Mouse (Mus musculus) neural tube, embryonic 12.5 days (tissue): ENCODE measurements around the gene Prkn. TPM values are rescaled to one million over a fixed set of nuclear protein-coding genes. Genes with fewer than 3 reads are reported as not detected.
"Not testable (repeated sequence)": the region's sequence is repeated elsewhere in the genome, so short reads cannot be mapped to it uniquely, and the experiment has no call there.

ENCODE experiments used
- ATAC-seq: fragments of 200-750 bp; cut with Nextera tagmentation; 2 replicates; pipeline ENCODE4 v1.8.0; 2017; ENCODE audit warnings: low read depth, mild to moderate bottlenecking, moderate TSS enrichment, moderate library complexity; ENCODE audit not compliant: low FRiP score
- H3K27ac ChIP-seq: fragments of 300-500 bp; sonication (generic); 2 replicates; pipeline ENCODE4 v1.5.1; 2016
- H3K27me3 ChIP-seq: fragments of 300-500 bp; sonication (generic); replicated peaks from 2 replicates; pipeline ENCODE4 v1.6.1; 2016; ENCODE audit warnings: mild to moderate bottlenecking
- H3K36me3 ChIP-seq: fragments of 300-500 bp; sonication (generic); 2 replicates; pipeline ENCODE4 v1.6.1; 2016; ENCODE audit warnings: mild to moderate bottlenecking
- H3K4me1 ChIP-seq: fragments of 300-500 bp; sonication (generic); 2 replicates; pipeline ENCODE4 v1.6.1; 2016
- H3K4me2 ChIP-seq: fragments of 300-500 bp; sonication (generic); replicated peaks from 2 replicates; pipeline ENCODE4 v1.6.1; 2016; ENCODE audit warnings: mild to moderate bottlenecking
- H3K4me3 ChIP-seq: fragments of 300-500 bp; sonication (generic); 2 replicates; pipeline ENCODE4 v1.5.1; 2016
- H3K9ac ChIP-seq: fragments of 300-500 bp; sonication (generic); 2 replicates; pipeline ENCODE4 v1.6.1; 2016; ENCODE audit warnings: mild to moderate bottlenecking
- H3K9me3 ChIP-seq: fragments of 300-500 bp; sonication (generic); 2 replicates; pipeline ENCODE4 v1.6.1; 2016; ENCODE audit warnings: mild to moderate bottlenecking
- WGBS: fragments of 180-500 bp; shearing (Covaris S2); methylation state at CpG from one replicate; pipeline ENCODE4 v1.1.7; 2016; 5-methylcytosine and 5-hydroxymethylcytosine counted together
- polyA plus RNA-seq: library from polyadenylated mRNA; unstranded; fragments of >200 nt; fragmentation: Nextera tagmentation; extraction: Ambion mirVana; gene quantifications from 2 replicates; pipeline ENCODE4 v1.2.1, GENCODE M21; 2016

Gene Prkn
- polyA plus RNA-seq, 1 experiment from 2014 or later, result 2.0 TPM

DNA sequence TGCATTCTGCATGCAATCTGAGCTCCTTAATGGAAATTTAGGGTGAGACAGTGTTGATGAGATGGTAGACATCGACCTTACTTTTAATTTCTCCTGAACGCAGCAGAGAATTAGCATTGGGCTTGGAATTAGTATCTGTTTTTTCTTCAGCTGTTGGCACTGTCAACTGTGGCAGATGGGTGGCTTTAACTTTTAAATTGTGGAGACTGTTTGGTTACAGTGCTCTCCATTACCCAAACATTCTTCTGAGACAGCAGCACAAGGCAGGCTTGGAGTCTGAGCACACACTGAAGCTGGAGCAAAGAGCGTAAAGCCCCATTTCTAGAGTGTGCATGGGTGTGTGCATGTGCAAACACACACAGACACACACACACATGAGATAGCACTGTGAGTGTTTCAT, 322.6 kb downstream of the Prkn start:
- Histone ChIP-seq H3K9ac (no peak overlapping the region), H3K4me3 (no peak overlapping the region), H3K4me1 (no peaks in the 10 kb centered on the region), H3K27ac (no peak overlapping the region), H3K36me3 (no peaks in the 10 kb centered on the region), H3K4me2 (no peak overlapping the region), H3K9me3 (no peaks in the 10 kb centered on the region), H3K27me3 (no peaks in the 10 kb centered on the region)
- 86% methylated on average over 3 of the region's 3 CpGs for WGBS
- no peak for ATAC-seq

- H3K4me3 ChIP-seq, result no peak overlapping the region
- no peak overlapping the region for H3K9ac ChIP-seq
- H3K36me3 ChIP-seq, result no peaks in the 10 kb centered on the region
- H3K4me1 ChIP-seq, result no peaks in the 10 kb centered on the region
- no peak for ATAC-seq
- H3K9me3 ChIP-seq, result no peaks in the 10 kb centered on the region
- H3K27me3 ChIP-seq, result no peaks in the 10 kb centered on the region
- no peak overlapping the region for H3K27ac ChIP-seq
- H3K4me2 ChIP-seq, result no peak overlapping the region
Observed at GRCm38 (mm10) chr17:11187356-11187755, 347.2 kb downstream of the Prkn start.

GRCm38 (mm10) chr17:11188494-11188893, 348.3 kb downstream of the Prkn start:
- no peak overlapping the region for H3K27ac ChIP-seq
- H3K36me3 ChIP-seq, result no peaks in the 10 kb centered on the region
- WGBS, result 88% methylated on average over 4 of the region's 4 CpGs

DNA sequence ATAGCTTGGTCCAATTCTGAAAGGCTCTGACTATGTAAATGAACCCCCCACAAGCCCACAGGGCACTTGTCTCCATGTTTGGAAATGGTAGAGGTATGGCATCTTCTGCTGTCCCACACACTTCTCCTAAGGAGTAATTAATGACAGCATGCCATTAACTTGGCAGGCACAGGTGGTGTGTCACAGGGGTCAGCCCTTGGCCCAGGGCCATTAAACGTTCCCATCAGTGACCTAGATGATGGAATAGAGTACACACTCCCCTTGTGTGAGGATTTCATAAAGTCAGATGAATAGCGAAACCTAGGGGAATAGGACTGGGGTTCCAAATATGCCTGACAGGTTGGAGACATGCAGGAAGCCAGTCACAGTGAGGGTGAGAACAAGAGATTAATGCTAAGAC, 350.1 kb downstream of the Prkn start:
- Histone ChIP-seq H3K36me3 (no peaks in the 10 kb centered on the region), H3K9ac (no peak overlapping the region), H3K4me2 (no peak overlapping the region)

More at GRCm38 (mm10) chr17:11188494-11188893, 348.3 kb downstream of the Prkn start:
- no peaks in the 10 kb centered on the region for H3K9me3 ChIP-seq
- H3K9ac ChIP-seq, result no peak overlapping the region
- no peaks in the 10 kb centered on the region for H3K27me3 ChIP-seq
- no peak for ATAC-seq
- no peak overlapping the region for H3K4me3 ChIP-seq
- no peaks in the 10 kb centered on the region for H3K4me1 ChIP-seq
- H3K4me2 ChIP-seq, result no peak overlapping the region

GRCm38 (mm10) chr17:11198134-11198533, 357.9 kb downstream of the Prkn start:
- H3K9me3 ChIP-seq, result no peaks in the 10 kb centered on the region
- H3K4me2 ChIP-seq, result no peak overlapping the region
- H3K27me3 ChIP-seq, result no peaks in the 10 kb centered on the region
- 33% methylated on average over 2 of the region's 2 CpGs for WGBS
- H3K4me1 ChIP-seq, result no peaks in the 10 kb centered on the region
- H3K27ac ChIP-seq, result no peak overlapping the region
- ATAC-seq, result no peak
- H3K4me3 ChIP-seq, result no peak overlapping the region
- no peak overlapping the region for H3K9ac ChIP-seq
- H3K36me3 ChIP-seq, result no peaks in the 10 kb centered on the region

More for the DNA sequence above, 350.1 kb downstream of the Prkn start:
- ATAC-seq, result no peak
- WGBS, result 64% methylated on average over 2 of the region's 2 CpGs
- no peak overlapping the region for H3K27ac ChIP-seq
- no peaks in the 10 kb centered on the region for H3K9me3 ChIP-seq
- H3K27me3 ChIP-seq, result no peaks in the 10 kb centered on the region
- no peak overlapping the region for H3K4me3 ChIP-seq
- no peaks in the 10 kb centered on the region for H3K4me1 ChIP-seq

DNA sequence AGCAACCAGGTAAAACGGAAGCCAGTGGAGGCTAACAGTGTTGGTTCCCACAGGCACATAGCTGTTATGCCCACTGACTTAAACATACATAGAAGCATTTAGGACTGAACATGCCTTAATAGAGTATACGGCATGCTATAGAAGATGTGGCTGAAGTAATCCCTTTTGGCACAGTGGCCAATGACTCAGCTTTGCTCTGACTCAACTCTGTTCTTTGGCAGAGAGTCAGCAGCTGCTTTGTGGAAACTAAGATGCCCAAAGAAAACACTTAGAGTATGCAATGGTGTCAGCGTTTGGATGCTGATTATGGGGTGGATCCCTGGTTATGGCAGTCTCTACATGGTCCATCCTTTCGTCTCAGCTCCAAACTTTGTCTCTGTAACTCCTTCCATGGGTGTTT, 368.9 kb downstream of the Prkn start:
- WGBS, result 89% methylated on average over 4 of the region's 4 CpGs
- H3K9me3 ChIP-seq, H3K4me1 ChIP-seq, ATAC-seq, H3K27ac ChIP-seq, H3K27me3 ChIP-seq, H3K4me2 ChIP-seq, H3K4me3 ChIP-seq, H3K9ac ChIP-seq, H3K36me3 ChIP-seq: not testable (repeated sequence)

DNA sequence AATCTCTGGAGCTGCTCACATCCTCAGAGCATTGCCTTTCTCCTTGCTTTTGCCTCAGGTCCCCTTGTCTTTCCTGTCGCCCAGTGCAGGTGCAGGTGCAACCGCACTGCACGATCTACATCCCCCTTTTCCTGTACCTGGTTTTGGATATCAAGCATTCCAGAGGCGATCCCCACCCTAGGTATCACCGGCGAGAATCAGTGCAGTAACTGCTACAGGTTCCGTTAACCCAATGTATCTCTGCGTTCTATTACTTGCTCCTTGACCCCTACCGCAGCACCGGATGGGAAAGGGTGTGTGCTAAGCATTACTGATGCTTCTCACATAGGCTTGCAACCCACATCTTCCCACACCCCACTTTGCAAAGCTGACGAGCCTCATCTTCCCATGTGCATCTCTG, 370.8 kb downstream of the Prkn start:
- no peaks in the 10 kb centered on the region for H3K27me3 ChIP-seq
- H3K9ac ChIP-seq, result no peak overlapping the region
- no peaks in the 10 kb centered on the region for H3K36me3 ChIP-seq
- H3K4me3 ChIP-seq, result no peak overlapping the region
- H3K27ac ChIP-seq, result no peak overlapping the region
- H3K9me3 ChIP-seq, result no peaks in the 10 kb centered on the region
- H3K4me1 ChIP-seq, result no peaks in the 10 kb centered on the region
- H3K4me2 ChIP-seq, result no peak overlapping the region
- WGBS, result 89% methylated on average over 11 of the region's 11 CpGs
- no peak for ATAC-seq

GRCm38 (mm10) chr17:11211591-11211990, 371.4 kb downstream of the Prkn start:
- Histone ChIP-seq H3K27ac (no peak overlapping the region), H3K36me3 (no peaks in the 10 kb centered on the region), H3K4me2 (no peak overlapping the region), H3K9me3 (no peaks in the 10 kb centered on the region), H3K9ac (no peak overlapping the region), H3K4me3 (no peak overlapping the region), H3K27me3 (no peaks in the 10 kb centered on the region), H3K4me1 (no peaks in the 10 kb centered on the region)
- WGBS, result 69% methylated on average over 4 of the region's 4 CpGs
- no peak for ATAC-seq

DNA sequence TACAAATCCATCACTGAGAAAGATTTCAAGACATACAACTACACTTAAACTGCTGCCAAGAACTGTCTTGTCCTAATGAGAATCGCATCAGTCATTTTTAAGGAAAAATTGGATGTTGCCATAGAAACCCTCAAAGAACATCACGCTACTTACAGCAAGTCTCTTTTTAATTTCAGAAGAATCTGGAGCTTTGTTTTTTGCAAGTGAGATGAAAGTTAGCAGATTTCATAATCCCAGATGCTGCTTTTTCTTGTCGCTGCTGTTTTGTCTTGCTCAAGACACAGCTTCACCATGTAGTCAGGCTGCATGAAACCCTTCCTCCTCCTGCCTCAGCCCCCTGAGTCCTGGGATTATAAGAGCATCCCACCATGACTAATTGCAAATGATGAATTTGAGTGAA, 373.5 kb downstream of the Prkn start:
- no peak overlapping the region for H3K27ac ChIP-seq
- WGBS, result 95% methylated on average over 3 of the region's 3 CpGs
- no peak overlapping the region for H3K4me3 ChIP-seq
- H3K4me1 ChIP-seq, result no peaks in the 10 kb centered on the region
- no peak overlapping the region for H3K9ac ChIP-seq
- no peaks in the 10 kb centered on the region for H3K27me3 ChIP-seq
- no peak overlapping the region for H3K4me2 ChIP-seq
- no peaks in the 10 kb centered on the region for H3K36me3 ChIP-seq
- no peak for ATAC-seq
- H3K9me3 ChIP-seq, result no peaks in the 10 kb centered on the region

DNA sequence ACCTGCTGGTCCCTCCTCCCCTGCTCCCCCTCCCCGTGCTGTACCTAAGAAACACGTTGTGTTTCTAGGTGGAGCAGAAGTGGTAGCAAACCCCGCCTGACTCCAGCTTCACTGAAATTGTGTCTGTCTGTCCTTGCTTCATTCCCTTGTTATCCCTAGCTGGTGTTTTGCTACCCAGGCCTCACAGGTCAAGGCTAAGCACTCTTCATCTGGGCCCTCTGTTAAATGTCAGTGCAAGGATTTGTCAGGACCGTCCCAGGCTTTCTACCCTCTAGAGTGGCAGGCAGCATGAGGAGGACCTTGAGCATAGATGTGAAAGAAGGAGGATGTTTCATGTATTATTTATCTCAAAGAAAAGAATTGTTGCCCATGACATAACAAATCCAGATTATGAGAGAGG, 388.8 kb downstream of the Prkn start:
- H3K36me3 ChIP-seq, result no peaks in the 10 kb centered on the region
- no peaks in the 10 kb centered on the region for H3K27me3 ChIP-seq
- no peak for ATAC-seq
- H3K9me3 ChIP-seq, result no peaks in the 10 kb centered on the region
- H3K4me1 ChIP-seq, result peaks cover 7% of the 10 kb centered on the region; the same call in 1 of the 2 replicates
- H3K4me2 ChIP-seq, result no peak overlapping the region
- no peak overlapping the region for H3K9ac ChIP-seq
- H3K27ac ChIP-seq, result no peak overlapping the region
- 82% methylated on average over 4 of the region's 4 CpGs for WGBS
- H3K4me3 ChIP-seq, result no peak overlapping the region

DNA sequence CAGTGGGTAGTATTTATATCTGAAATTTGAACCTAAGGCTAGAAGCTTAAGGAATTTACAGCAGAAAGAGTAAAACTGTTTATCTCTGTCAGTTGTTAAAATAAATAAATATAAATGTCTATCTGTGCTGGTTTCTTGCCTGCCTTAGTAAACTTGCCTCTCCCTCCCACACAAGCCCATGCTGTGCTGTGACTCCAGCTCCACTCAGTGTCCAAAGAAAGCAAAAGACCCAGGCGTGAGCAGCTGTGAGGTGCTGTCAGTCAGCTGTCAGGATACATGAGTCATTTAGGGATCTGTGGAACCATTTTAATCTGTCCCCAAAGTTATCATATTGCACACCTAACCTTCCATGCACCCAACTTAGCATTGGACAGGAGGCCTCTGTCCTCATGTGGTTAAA, 389.2 kb downstream of the Prkn start:
- Histone ChIP-seq H3K27ac (no peak overlapping the region), H3K9me3 (no peaks in the 10 kb centered on the region), H3K36me3 (no peaks in the 10 kb centered on the region), H3K9ac (no peak overlapping the region), H3K27me3 (no peaks in the 10 kb centered on the region), H3K4me2 (no peak overlapping the region), H3K4me3 (no peak overlapping the region), H3K4me1 (peaks cover 7% of the 10 kb centered on the region; the same call in 1 of the 2 replicates)
- 43% methylated on average over 1 of the region's 1 CpGs for WGBS
- no peak for ATAC-seq

DNA sequence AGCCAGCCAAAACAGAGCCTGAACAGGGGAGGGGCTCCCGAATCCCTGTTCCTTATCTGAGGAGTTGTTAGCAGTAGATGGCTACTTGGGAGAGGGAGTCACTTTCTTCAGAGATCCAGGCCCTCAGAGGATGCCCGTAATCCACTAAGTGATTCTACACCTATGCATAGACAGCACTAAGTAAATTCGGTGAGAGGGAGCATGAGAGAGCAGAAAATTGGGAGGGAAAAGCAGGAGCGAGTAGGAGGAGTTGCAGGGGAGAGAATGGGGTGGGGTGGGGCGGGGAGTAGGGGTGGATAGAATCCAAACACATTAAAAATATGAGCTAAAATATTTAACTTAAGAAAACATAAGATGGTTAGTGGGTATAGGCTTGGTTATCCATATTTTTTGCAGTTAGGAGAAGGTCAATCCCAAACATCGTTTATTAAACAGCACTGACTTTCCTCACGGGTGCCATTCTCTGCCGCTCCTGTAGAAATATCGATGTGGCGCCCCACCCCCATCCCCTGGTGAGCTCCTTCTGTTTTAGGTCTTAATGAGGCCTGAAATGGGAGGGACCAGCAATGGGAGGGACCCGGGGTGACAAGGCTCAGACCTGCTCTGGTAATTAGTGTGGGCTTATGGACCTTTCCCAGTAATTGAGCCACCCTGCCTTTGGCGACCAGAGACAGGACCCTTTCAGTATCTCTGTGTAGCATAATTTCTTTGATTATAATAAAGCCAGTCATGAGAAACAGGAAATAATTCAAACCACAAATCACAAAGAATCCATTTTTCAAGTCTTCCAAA, 390.6 kb downstream of the Prkn start:
- ATAC-seq, result 0 out of 2 replicates have a peak, but pooled peaks have one; percentile 44

GRCm38 (mm10) chr17:11235273-11235672, 395.1 kb downstream of the Prkn start:
- H3K9ac ChIP-seq, result no peak overlapping the region
- H3K4me2 ChIP-seq, result no peak overlapping the region
- peaks cover 7% of the 10 kb centered on the region; the same call in 1 of the 2 replicates for H3K4me1 ChIP-seq
- H3K9me3 ChIP-seq, result no peaks in the 10 kb centered on the region
- H3K36me3 ChIP-seq, result no peaks in the 10 kb centered on the region
- H3K27ac ChIP-seq, result no peak overlapping the region
- H3K4me3 ChIP-seq, result no peak overlapping the region
- no peak for ATAC-seq
- no peaks in the 10 kb centered on the region for H3K27me3 ChIP-seq
- 80% methylated on average over 1 of the region's 1 CpGs for WGBS

More for the DNA sequence above, 390.6 kb downstream of the Prkn start:
- Histone ChIP-seq H3K9ac (no peak overlapping the region), H3K27ac (no peak overlapping the region), H3K9me3 (no peaks in the 10 kb centered on the region), H3K4me1 (peaks cover 7% of the 10 kb centered on the region; the same call in 1 of the 2 replicates), H3K4me2 (peak overlapping the region; percentile 34; the same call in 1 of the 2 replicates), H3K4me3 (no peak overlapping the region), H3K36me3 (no peaks in the 10 kb centered on the region), H3K27me3 (no peaks in the 10 kb centered on the region)
- WGBS, result 37% methylated on average over 12 of the region's 12 CpGs
